ENCODE assay signal across 27 mouse cellular contexts in genomic region chr7:137517588-137517987, GRCm38 (mm10).
DNase-seq lines count a peak whose midpoint lies in the region; ATAC-seq lines count a peak whose summit lies in the region.
"Had no signal": no experiment of that assay in that cellular context is flagged by ENCODE, and none has a peak within 500 bp of the region (broad histone marks: within the 10 kb centered on the region; RNA-seq: fewer than 3 reads in every experiment).

No protein-coding gene starts in this region.

- H3K27ac ChIP-seq in heart, embryonic 10.5 days, result no peak overlapping the region
- H3K27ac ChIP-seq in limb, embryonic 13.5 days, result peak overlapping the region; percentile 70; the same call in 1 of the 2 replicates
- 0 out of 2 replicates have a peak overlapping the region, but pooled peaks have one; percentile 40 for H3K27ac ChIP-seq in stomach, embryonic 15.5 days
- H3K27ac ChIP-seq: hindbrain, embryonic 13.5 days; liver, embryonic 13.5 days; midbrain, embryonic 12.5 days; neural tube, embryonic 13.5 days had no signal

- H3K9ac ChIP-seq in limb, embryonic 13.5 days, result no peak overlapping the region
- no peak overlapping the region for H3K9ac ChIP-seq in stomach, embryonic 15.5 days
- H3K9ac ChIP-seq: hindbrain, embryonic 13.5 days; liver, embryonic 13.5 days; midbrain, embryonic 12.5 days; neural tube, embryonic 13.5 days had no signal

- DNase-seq in heart, adult 11 months, result peak; percentile 80
- DNase-seq in heart, embryonic 10.5 days (ENCODE audit: low spot score), result no peak
- peak; percentile 37 for DNase-seq in retina, postnatal 1 day
- no peak for DNase-seq in retina, embryonic 14.5 days (ENCODE audit: low spot score)
- no peak for DNase-seq in c-Kit-positive CD71-positive TER-119-positive erythroid progenitor cells, embryonic 14.5 days (ENCODE audit: low spot score)
- DNase-seq: adrenal gland, postnatal 25 days; cerebellum, adult 2 months; cerebellum, postnatal 14 days; kidney, adult 8-10 months; kidney, postnatal 10 days; layer of hippocampus, postnatal 36 days; left cerebral cortex, postnatal 4 days; liver, embryonic 13.5 days; lung, postnatal 4 days; right cerebral cortex, postnatal 14 days; thymus, postnatal 4 days had no signal

- no peaks in the 10 kb centered on the region for H3K9me3 ChIP-seq in heart, embryonic 10.5 days
- H3K9me3 ChIP-seq in limb, embryonic 13.5 days, result no peaks in the 10 kb centered on the region
- no peaks in the 10 kb centered on the region for H3K9me3 ChIP-seq in stomach, embryonic 15.5 days
- H3K9me3 ChIP-seq: hindbrain, embryonic 13.5 days; liver, embryonic 13.5 days; megakaryocyte, embryonic 14.5 days; midbrain, embryonic 12.5 days; neural tube, embryonic 13.5 days had no signal

- ATAC-seq in limb, embryonic 13.5 days (ENCODE audit: low FRiP score, low read depth), result peak; percentile 30; the same call in 1 of the 2 replicates
- no peak for ATAC-seq in stomach, embryonic 15.5 days (ENCODE audit: insufficient read depth, low FRiP score, low read depth)
- ATAC-seq: CD4-positive, CD25-positive, alpha-beta regulatory T cell, adult 4 months; forebrain, embryonic 16.5 days; intestine, embryonic 16.5 days; lung, postnatal 0 days had no signal

- no peaks in the 10 kb centered on the region for H3K36me3 ChIP-seq in heart, embryonic 10.5 days
- no peaks in the 10 kb centered on the region for H3K36me3 ChIP-seq in limb, embryonic 13.5 days
- no peaks in the 10 kb centered on the region for H3K36me3 ChIP-seq in stomach, embryonic 15.5 days
- H3K36me3 ChIP-seq: hindbrain, embryonic 13.5 days; liver, embryonic 13.5 days; midbrain, embryonic 12.5 days; neural tube, embryonic 13.5 days had no signal

- H3K27me3 ChIP-seq in heart, embryonic 10.5 days (ENCODE audit: insufficient read depth, poor library complexity, severe bottlenecking), result no peaks in the 10 kb centered on the region
- H3K27me3 ChIP-seq in limb, embryonic 13.5 days, result no peaks in the 10 kb centered on the region
- no peaks in the 10 kb centered on the region for H3K27me3 ChIP-seq in stomach, embryonic 15.5 days (replicated peaks)
- H3K27me3 ChIP-seq: hindbrain, embryonic 13.5 days; liver, embryonic 13.5 days; midbrain, embryonic 12.5 days; neural tube, embryonic 13.5 days had no signal

- no peaks in the 10 kb centered on the region; the same call in 1 of the 2 replicates for H3K4me1 ChIP-seq in heart, embryonic 10.5 days
- peaks cover 26% of the 10 kb centered on the region for H3K4me1 ChIP-seq in limb, embryonic 13.5 days
- 0 out of 2 replicates have a peak, but pooled peaks cover 4% of the 10 kb centered on the region for H3K4me1 ChIP-seq in stomach, embryonic 15.5 days
- H3K4me1 ChIP-seq: liver, embryonic 13.5 days; megakaryocyte, embryonic 14.5 days; midbrain, embryonic 12.5 days; neural tube, embryonic 13.5 days had no signal

- H3K4me2 ChIP-seq in limb, embryonic 13.5 days (replicated peaks), result no peak overlapping the region
- H3K4me2 ChIP-seq in stomach, embryonic 15.5 days, result no peak overlapping the region
- H3K4me2 ChIP-seq: hindbrain, embryonic 13.5 days; liver, embryonic 13.5 days; midbrain, embryonic 12.5 days; neural tube, embryonic 13.5 days had no signal

- no peak overlapping the region for H3K4me3 ChIP-seq in heart, embryonic 10.5 days
- H3K4me3 ChIP-seq in limb, embryonic 13.5 days, result no peak overlapping the region
- H3K4me3 ChIP-seq in stomach, embryonic 15.5 days (replicated peaks), result no peak overlapping the region
- H3K4me3 ChIP-seq: erythroblast, embryonic 14.5 days; hindbrain, embryonic 13.5 days; liver, embryonic 13.5 days; megakaryocyte, embryonic 14.5 days; midbrain, embryonic 12.5 days; neural tube, embryonic 13.5 days had no signal

Comparison
In these comparisons a context has a peak if more than half of its experiments do, and no peak if none do; other contexts are left out.
1. DNase-seq: peak in heart, adult 11 months (single experiment) and retina, postnatal 1 day (single experiment); none in heart, embryonic 10.5 days (single experiment), retina, embryonic 14.5 days (single experiment) and c-Kit-positive CD71-positive TER-119-positive erythroid progenitor cells, embryonic 14.5 days (single experiment).